Mouse (Mus musculus): ENCODE measurements around the gene Clca2. TPM values are rescaled to one million over a fixed set of nuclear protein-coding genes. Genes with fewer than 3 reads are reported as not detected.
A peak's percentile ranks its signal among the peaks of the same experiment; 100 is the strongest.

The Clca2 gene
- polyA plus RNA-seq, 1 experiment from 2014 or later, result 0.60 TPM

DNA sequence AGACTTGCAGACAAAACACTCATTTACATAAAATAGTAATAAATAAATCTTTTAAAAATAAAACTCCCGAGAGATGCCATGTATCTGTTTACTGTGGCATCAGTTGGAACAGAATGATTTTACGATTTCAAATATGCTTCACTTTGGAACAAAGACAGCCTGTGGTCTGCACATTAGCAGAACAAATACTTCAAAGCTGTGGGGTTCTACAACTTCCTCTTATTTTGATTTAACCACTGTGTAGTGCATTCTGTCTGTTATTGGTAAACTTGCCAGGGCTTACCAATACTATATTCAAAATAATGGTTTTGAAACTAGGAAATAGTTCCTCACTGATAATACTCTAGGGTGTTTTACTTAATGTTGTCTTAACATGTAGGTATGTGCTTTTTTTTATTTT lies 27.4 kb upstream of the Clca2 start:
- no peak overlapping the region for H3K27ac ChIP-seq (ENCODE audit: low read length)
- 89% methylated on average over 2 of the region's 2 CpGs for WGBS
- no peak overlapping the region for H3K9ac ChIP-seq (ENCODE audit: low read length)
- H3K4me1 ChIP-seq (ENCODE audit: control insufficient read depth, insufficient read depth, low read length), result no peaks in the 10 kb centered on the region
- no peaks in the 10 kb centered on the region for H3K9me3 ChIP-seq (replicated peaks; ENCODE audit: control insufficient read depth, low read length)
- no peak overlapping the region for H3K4me2 ChIP-seq (ENCODE audit: low read depth, low read length)
- no peaks in the 10 kb centered on the region for H3K27me3 ChIP-seq (ENCODE audit: control insufficient read depth, insufficient read depth, low read length)
- H3K36me3 ChIP-seq (ENCODE audit: control insufficient read depth, insufficient read depth), result peaks cover 7% of the 10 kb centered on the region; the same call in 1 of the 2 replicates
- ATAC-seq (replicated peaks; ENCODE audit: extremely low read depth, insufficient read depth, low FRiP score), result no peak
- H3K4me3 ChIP-seq (ENCODE audit: low read length), result no peak overlapping the region

DNA sequence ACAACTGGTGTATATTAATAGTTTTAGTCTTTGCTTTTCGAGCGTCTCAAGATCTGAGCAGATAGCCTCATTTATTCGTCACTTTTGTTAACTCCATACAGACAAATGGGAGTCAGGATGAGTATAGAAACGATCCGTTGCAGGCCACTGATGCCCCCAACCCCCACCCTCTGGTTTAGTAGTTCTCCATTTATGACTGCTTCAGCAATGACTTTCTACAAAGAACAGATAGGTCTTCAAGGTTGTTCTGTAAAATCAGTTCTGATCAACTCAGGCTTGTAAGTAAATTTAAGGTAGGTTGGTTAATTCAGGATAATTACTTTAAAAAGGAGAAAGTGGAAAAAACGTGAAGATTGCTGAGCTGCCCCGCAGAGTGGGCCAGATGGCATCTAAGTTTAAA lies 20.2 kb upstream of the Clca2 start:
- peak overlapping the region; percentile 95; the same call in 1 of the 2 replicates for H3K9ac ChIP-seq (ENCODE audit: low read length)
- H3K4me3 ChIP-seq (ENCODE audit: low read length), result peak overlapping the region; percentile 89
- no peaks in the 10 kb centered on the region for H3K27me3 ChIP-seq (ENCODE audit: control insufficient read depth, insufficient read depth, low read length)
- H3K36me3 ChIP-seq (ENCODE audit: control insufficient read depth, insufficient read depth), result no peaks in the 10 kb centered on the region
- WGBS, result 67% methylated on average over 7 of the region's 7 CpGs
- peak overlapping the region; percentile 75 for H3K4me2 ChIP-seq (ENCODE audit: low read depth, low read length)
- peaks cover 5% of the 10 kb centered on the region; the same call in 1 of the 2 replicates for H3K4me1 ChIP-seq (ENCODE audit: control insufficient read depth, insufficient read depth, low read length)
- no peak for ATAC-seq (replicated peaks; ENCODE audit: extremely low read depth, insufficient read depth, low FRiP score)
- H3K9me3 ChIP-seq (replicated peaks; ENCODE audit: control insufficient read depth, low read length), result no peaks in the 10 kb centered on the region
- no peak overlapping the region for H3K27ac ChIP-seq (ENCODE audit: low read length)

DNA sequence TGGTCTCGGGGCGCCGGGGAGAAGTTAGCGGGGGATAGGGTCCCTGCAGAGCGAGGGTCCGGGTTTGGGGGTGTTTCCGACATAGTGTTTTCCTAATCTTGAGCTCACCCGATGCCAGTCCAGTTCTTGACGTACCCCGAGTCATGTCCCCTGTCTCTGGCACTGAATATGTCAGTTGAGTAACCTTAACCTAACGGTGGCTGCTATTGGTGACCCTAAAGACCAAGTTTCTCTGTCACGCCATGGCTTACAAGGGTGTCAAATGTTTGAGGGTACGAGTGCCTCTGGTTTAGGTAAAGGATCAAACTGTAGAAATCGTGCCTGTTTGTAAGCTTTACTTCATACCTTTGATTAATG lies 19.7 kb upstream of the Clca2 start:
- peak overlapping the region; percentile 75 for H3K4me2 ChIP-seq (ENCODE audit: low read depth, low read length)
- peak overlapping the region; percentile 95 for H3K9ac ChIP-seq (ENCODE audit: low read length)
- H3K27ac ChIP-seq (ENCODE audit: low read length), result peak overlapping the region; percentile 99
- no peaks in the 10 kb centered on the region for H3K36me3 ChIP-seq (ENCODE audit: control insufficient read depth, insufficient read depth)
- peak overlapping the region; percentile 89 for H3K4me3 ChIP-seq (ENCODE audit: low read length)
- ATAC-seq (replicated peaks; ENCODE audit: extremely low read depth, insufficient read depth, low FRiP score), result 0 out of 2 replicates have a peak, but pooled peaks have one; percentile 8
- WGBS, result 4% methylated on average over 14 of the region's 14 CpGs
- H3K27me3 ChIP-seq (ENCODE audit: control insufficient read depth, insufficient read depth, low read length), result no peaks in the 10 kb centered on the region
- peaks cover 5% of the 10 kb centered on the region; the same call in 1 of the 2 replicates for H3K4me1 ChIP-seq (ENCODE audit: control insufficient read depth, insufficient read depth, low read length)
- H3K9me3 ChIP-seq (replicated peaks; ENCODE audit: control insufficient read depth, low read length), result no peaks in the 10 kb centered on the region

DNA sequence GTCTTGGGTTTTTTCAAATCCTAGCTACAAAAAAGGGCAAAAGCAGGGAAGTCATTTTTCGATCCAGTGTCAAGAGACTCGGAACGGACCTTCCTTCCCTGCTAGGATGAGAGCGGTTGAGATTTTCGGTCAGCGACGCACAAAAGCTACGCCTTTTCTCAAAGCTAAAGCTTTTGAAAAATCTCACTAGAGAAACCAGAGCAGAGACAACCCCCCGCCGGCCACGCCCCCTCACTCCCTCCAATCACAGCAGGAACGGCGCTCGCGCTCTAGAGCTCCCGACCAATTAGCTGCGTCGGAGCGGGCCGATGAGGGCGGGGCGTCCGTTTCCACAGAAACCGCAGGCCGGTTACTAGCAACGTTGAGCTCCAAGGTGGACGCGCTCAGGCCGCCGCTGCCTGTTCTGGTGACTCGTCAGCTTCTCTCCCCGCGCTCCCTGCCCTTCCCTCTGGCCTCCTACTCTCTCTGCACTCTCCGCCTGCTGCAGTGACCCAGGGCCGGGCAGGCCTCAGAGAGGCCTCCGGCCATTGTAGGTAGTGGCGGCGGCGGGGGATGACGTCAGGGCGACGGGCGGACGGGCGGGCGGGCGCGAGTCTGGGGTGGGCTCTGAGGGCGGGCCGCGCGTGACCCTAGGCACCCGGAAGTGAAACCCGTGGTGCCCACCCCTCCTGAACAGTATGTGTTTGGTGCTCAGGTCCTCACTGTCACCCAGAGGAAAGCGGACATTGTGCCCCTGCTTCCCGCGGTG lies 19.2 kb upstream of the Clca2 start, which contains the start of gene Odf2l:
Gene Odf2l (plus strand): TSS at position 335 of the 748 bp plus-strand sequence.
- Histone ChIP-seq H3K9me3 (replicated peaks; ENCODE audit: control insufficient read depth, low read length) (no peaks in the 10 kb centered on the region), H3K9ac (ENCODE audit: low read length) (peak within 1 kb of the TSS; percentile 95), H3K4me2 (ENCODE audit: low read depth, low read length) (peak within 1 kb of the TSS; percentile 77), H3K36me3 (ENCODE audit: control insufficient read depth, insufficient read depth) (no peaks in the 10 kb centered on the region), H3K27ac (ENCODE audit: low read length) (peak within 1 kb of the TSS; percentile 99), H3K4me3 (ENCODE audit: low read length) (peak within 1 kb of the TSS; percentile 89), H3K4me1 (ENCODE audit: control insufficient read depth, insufficient read depth, low read length) (peaks cover 5% of the 10 kb centered on the region; the same call in 1 of the 2 replicates), H3K27me3 (ENCODE audit: control insufficient read depth, insufficient read depth, low read length) (no peaks in the 10 kb centered on the region)
- ATAC-seq (replicated peaks; ENCODE audit: extremely low read depth, insufficient read depth, low FRiP score), result peak; percentile 99
- WGBS, result under 1% methylated on average over 57 of the region's 57 CpGs

DNA sequence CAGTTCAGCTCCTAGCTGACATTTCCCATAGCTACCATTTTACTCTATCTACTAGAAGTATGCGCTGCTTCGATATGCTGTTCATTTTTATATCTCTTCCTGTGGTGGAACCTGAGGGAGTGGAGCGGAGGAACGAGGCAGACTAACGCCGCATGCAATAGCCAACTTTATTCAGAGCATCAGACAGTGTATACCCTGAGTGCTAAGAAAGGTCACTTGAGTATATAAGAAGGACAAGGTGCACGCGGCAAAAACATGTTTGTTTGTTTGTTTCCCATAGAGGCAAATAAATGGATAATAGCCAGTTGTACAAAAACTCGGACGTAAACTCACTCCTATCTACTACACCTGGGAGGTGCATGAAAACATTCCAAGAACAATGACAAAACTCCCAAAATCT lies 18.4 kb upstream of the Clca2 start:
- WGBS, result 80% methylated on average over 10 of the region's 10 CpGs
- Histone ChIP-seq H3K4me1 (ENCODE audit: control insufficient read depth, insufficient read depth, low read length) (peaks cover 5% of the 10 kb centered on the region; the same call in 1 of the 2 replicates), H3K9ac (ENCODE audit: low read length) (peak overlapping the region; percentile 95), H3K4me3 (ENCODE audit: low read length) (peak overlapping the region; percentile 89), H3K27me3 (ENCODE audit: control insufficient read depth, insufficient read depth, low read length) (no peaks in the 10 kb centered on the region), H3K9me3 (replicated peaks; ENCODE audit: control insufficient read depth, low read length) (no peaks in the 10 kb centered on the region), H3K4me2 (ENCODE audit: low read depth, low read length) (peak overlapping the region; percentile 77), H3K36me3 (ENCODE audit: control insufficient read depth, insufficient read depth) (no peaks in the 10 kb centered on the region), H3K27ac (ENCODE audit: low read length) (peak overlapping the region; percentile 99)
- no peak for ATAC-seq (replicated peaks; ENCODE audit: extremely low read depth, insufficient read depth, low FRiP score)

DNA sequence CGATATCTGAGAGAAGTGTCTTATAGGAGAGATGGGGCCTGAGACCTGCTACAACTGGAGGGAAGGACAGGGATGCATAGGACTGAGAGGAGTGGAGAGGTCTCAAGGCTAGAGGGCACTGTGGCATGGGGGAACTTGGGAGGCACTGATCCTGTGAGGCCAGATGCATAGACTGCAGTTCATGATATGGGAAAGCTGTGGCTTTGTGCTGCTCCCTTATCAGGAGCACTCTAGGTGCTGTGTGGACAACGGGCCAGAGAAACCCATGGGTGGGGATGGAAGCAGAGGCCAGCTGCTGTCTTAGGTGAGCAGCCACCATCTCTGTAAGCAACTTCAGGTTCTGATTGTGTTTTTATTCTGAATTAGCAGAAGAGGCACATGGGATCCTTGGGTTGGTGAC lies 15.9 kb upstream of the Clca2 start:
- no peaks in the 10 kb centered on the region for H3K9me3 ChIP-seq (replicated peaks; ENCODE audit: control insufficient read depth, low read length)
- ATAC-seq (replicated peaks; ENCODE audit: extremely low read depth, insufficient read depth, low FRiP score), result no peak
- no peaks in the 10 kb centered on the region for H3K36me3 ChIP-seq (ENCODE audit: control insufficient read depth, insufficient read depth)
- no peak overlapping the region for H3K4me2 ChIP-seq (ENCODE audit: low read depth, low read length)
- WGBS, result 81% methylated on average over 2 of the region's 2 CpGs
- no peaks in the 10 kb centered on the region for H3K27me3 ChIP-seq (ENCODE audit: control insufficient read depth, insufficient read depth, low read length)
- no peak overlapping the region for H3K4me3 ChIP-seq (ENCODE audit: low read length)
- H3K27ac ChIP-seq (ENCODE audit: low read length), result no peak overlapping the region
- H3K9ac ChIP-seq (ENCODE audit: low read length), result no peak overlapping the region
- H3K4me1 ChIP-seq (ENCODE audit: control insufficient read depth, insufficient read depth, low read length), result peaks cover 4% of the 10 kb centered on the region; the same call in 1 of the 2 replicates

DNA sequence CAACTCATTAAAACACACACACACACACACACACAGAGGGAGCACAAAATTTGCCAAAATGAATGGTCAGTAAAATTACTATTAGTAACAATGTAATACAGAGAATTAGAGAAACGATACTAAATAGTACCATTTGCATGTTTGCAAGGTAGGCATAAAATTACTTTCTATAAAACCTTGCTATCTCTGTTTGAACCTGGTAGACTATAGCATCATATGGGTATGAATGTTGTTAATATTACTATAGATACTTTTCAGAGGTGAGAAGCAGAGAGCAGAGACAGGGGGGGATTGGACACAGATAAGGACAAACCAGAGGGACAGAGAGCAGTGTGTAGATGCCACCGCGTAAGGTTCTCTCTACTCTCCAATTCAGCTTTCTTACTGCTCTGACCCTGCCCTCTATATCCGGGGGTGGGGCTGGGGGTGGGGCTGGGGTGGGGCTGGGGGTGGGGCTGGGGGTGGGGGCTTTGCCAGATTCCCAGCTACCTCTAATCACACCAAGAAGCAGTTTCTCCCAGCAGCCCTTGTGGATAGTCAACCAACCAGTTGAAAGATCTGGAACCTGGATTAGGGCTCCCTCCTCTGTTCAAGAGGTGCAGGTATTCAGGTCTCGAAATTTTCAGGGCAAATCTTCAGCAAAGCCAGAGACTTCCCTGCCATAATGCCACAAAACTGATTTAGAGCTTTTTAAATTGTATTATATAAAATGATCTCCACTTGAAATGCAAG lies 6.7 kb upstream of the Clca2 start:
- ATAC-seq (replicated peaks; ENCODE audit: extremely low read depth, insufficient read depth, low FRiP score), result no peak
- WGBS, result 67% methylated on average over 5 of the region's 5 CpGs
- H3K9me3 ChIP-seq (replicated peaks; ENCODE audit: control insufficient read depth, low read length), result no peaks in the 10 kb centered on the region; the same call in 1 of the 2 replicates

DNA sequence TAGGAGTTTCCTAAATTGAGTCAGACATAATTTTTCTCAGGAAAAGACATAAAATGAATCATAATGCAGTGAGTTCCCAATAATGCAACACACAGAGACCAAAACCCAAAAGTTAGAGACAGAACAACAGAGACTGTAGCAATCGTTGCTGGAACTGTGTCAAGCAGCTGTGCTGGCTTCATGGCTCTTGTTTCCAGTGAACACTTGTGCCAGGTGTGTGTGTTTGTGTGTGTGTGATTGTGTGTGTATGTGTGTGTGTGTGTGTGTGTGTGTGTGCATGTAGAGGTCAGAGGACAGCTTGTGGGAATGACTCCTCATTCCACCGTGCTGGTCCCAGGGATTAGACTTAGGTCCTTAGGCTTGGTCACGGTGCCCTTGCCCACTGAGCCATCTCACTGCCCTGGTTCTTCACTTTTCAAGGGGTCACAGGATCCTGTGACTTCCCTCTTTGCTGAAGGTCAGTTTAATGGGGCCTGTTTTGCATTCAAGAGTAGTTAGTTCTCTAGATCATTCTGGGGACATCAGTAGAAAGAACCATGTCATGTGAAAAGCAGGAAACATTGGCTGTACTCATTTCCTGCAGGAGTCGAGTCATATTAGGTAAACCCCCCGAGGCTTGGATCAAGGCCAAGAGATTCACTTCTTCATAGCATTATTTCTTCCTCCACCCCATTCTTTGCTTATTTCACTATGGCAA lies 6.0 kb upstream of the Clca2 start:
- ATAC-seq (replicated peaks; ENCODE audit: extremely low read depth, insufficient read depth, low FRiP score), result no peak
- Histone ChIP-seq H3K9ac (ENCODE audit: low read length) (no peak overlapping the region), H3K27me3 (ENCODE audit: control insufficient read depth, insufficient read depth, low read length) (no peaks in the 10 kb centered on the region), H3K9me3 (replicated peaks; ENCODE audit: control insufficient read depth, low read length) (no peaks in the 10 kb centered on the region; the same call in 1 of the 2 replicates), H3K4me2 (ENCODE audit: low read depth, low read length) (no peak overlapping the region), H3K27ac (ENCODE audit: low read length) (no peak overlapping the region), H3K4me3 (ENCODE audit: low read length) (no peak overlapping the region), H3K36me3 (ENCODE audit: control insufficient read depth, insufficient read depth) (no peaks in the 10 kb centered on the region), H3K4me1 (ENCODE audit: control insufficient read depth, insufficient read depth, low read length) (no peaks in the 10 kb centered on the region)
- WGBS, result 53% methylated on average over 5 of the region's 5 CpGs

More for the DNA sequence above, 6.7 kb upstream of the Clca2 start:
- no peak overlapping the region for H3K9ac ChIP-seq (ENCODE audit: low read length)
- H3K27ac ChIP-seq (ENCODE audit: low read length), result no peak overlapping the region
- no peaks in the 10 kb centered on the region for H3K4me1 ChIP-seq (ENCODE audit: control insufficient read depth, insufficient read depth, low read length)
- H3K36me3 ChIP-seq (ENCODE audit: control insufficient read depth, insufficient read depth), result no peaks in the 10 kb centered on the region
- H3K4me3 ChIP-seq (ENCODE audit: low read length), result no peak overlapping the region
- no peaks in the 10 kb centered on the region for H3K27me3 ChIP-seq (ENCODE audit: control insufficient read depth, insufficient read depth, low read length)
- H3K4me2 ChIP-seq (ENCODE audit: low read depth, low read length), result no peak overlapping the region

Measured in heart, embryonic 16.5 days (tissue).